Mouse (Mus musculus) heart, postnatal 0 days (tissue): Measurements from ENCODE around the gene Mast3. TPM values are rescaled to one million over a fixed set of nuclear protein-coding genes. Genes with fewer than 3 reads are reported as not detected.

Experiments
- ATAC-seq: fragments of 200-750 bp; cut with Nextera tagmentation; 2 replicates; pipeline ENCODE4 v1.8.0; 2017; ENCODE audit warnings: low read depth, moderate number of reproducible peaks, moderate library complexity; ENCODE audit not compliant: insufficient read depth
- DNase-seq: peaks from one replicate; pipeline ENCODE4 v3.0.0-alpha.2; 2016; ENCODE audit warnings: low spot score
- H3K27ac ChIP-seq: fragments of 300-500 bp; sonication (generic); 2 replicates; pipeline ENCODE4 v1.5.1; 2014; ENCODE audit warnings: low read depth, mild to moderate bottlenecking
- H3K27me3 ChIP-seq: fragments of 300-500 bp; sonication (generic); 2 replicates; pipeline ENCODE4 v1.6.1; 2014; ENCODE audit warnings: low read length, mixed read lengths; ENCODE audit not compliant: control insufficient read depth, insufficient read depth
- H3K36me3 ChIP-seq: fragments of 300-500 bp; sonication (generic); replicated peaks from 2 replicates; pipeline ENCODE4 v1.6.1; 2014; ENCODE audit warnings: low read length, mixed read lengths; ENCODE audit not compliant: control insufficient read depth, insufficient read depth
- H3K4me1 ChIP-seq: fragments of 300-500 bp; sonication (generic); 2 replicates; pipeline ENCODE4 v1.6.1; 2014; ENCODE audit warnings: antibody characterized with exemption; ENCODE audit not compliant: control insufficient read depth, insufficient read depth
- H3K4me2 ChIP-seq: fragments of 300-500 bp; sonication (generic); 2 replicates; pipeline ENCODE4 v1.6.1; 2014; ENCODE audit warnings: low read depth, mild to moderate bottlenecking, low read length, moderate library complexity
- H3K4me3 ChIP-seq: fragments of 300-500 bp; sonication (generic); 2 replicates; pipeline ENCODE4 v1.5.1; 2014; ENCODE audit warnings: low read depth, low read length
- H3K9ac ChIP-seq: fragments of 300-500 bp; sonication (generic); replicated peaks from 2 replicates; pipeline ENCODE4 v1.6.1; 2014; ENCODE audit warnings: low read depth, low read length, mixed read lengths
- H3K9me3 ChIP-seq: fragments of 300-500 bp; sonication (generic); replicated peaks from 2 replicates; pipeline ENCODE4 v1.6.1; 2016; ENCODE audit warnings: low read length; ENCODE audit not compliant: control insufficient read depth
- CTCF ChIP-seq: IDR thresholded peaks from 2 replicates; pipeline ENCODE4 v1.5.1; 2016; ENCODE audit warnings: antibody characterized with exemption, control low read depth, low read depth
- EP300 ChIP-seq: IDR thresholded peaks from 2 replicates; pipeline ENCODE4 v1.6.1; 2016; ENCODE audit warnings: antibody characterized with exemption, low read depth
- WGBS: fragments of 180-500 bp; shearing (Covaris S2); extraction: QIAGEN DNeasy Blood & Tissue Kit; methylation state at CpG from one replicate; pipeline ENCODE4 v1.1.7; 2014; 5-methylcytosine and 5-hydroxymethylcytosine counted together
- polyA plus RNA-seq: library from polyadenylated mRNA; unstranded; fragments of >200 nt; fragmentation: Nextera tagmentation; extraction: Ambion mirVana; gene quantifications from 2 replicates; pipeline ENCODE4 v1.2.1, GENCODE M21; 2015
- total RNA-seq: library from RNA; depleted of rRNA; stranded (reverse); fragments of >200 nt; gene quantifications from 2 replicates; pipeline ENCODE4 v1.2.3, GENCODE M21; 2014; ENCODE audit warnings: low replicate concordance

The Mast3 gene
- total and polyA plus RNA-seq, 2 experiments from 2014 or later: 2.3 to 5.6 TPM

- TF ChIP-seq EP300: peak; percentile 26; the same call in 1 of the 2 replicates
- TF ChIP-seq CTCF: no peak
- peak within 1 kb of the TSS; percentile 74 for H3K4me3 ChIP-seq
- peak; percentile 94 for ATAC-seq
These were observed 34.8 kb upstream of the Mast3 start, which contains the start of gene Arrdc2 for GRCm38 (mm10) chr8:70839408-70840351. Gene Arrdc2 (minus strand): TSS chr8:70839720.

GRCm38 (mm10) chr8:70838654-70839407, 34.0 kb upstream of the Mast3 start:
- Histone ChIP-seq H3K9me3 (no peaks in the 10 kb centered on the region), H3K9ac (peak overlapping the region; percentile 83), H3K4me2 (peak overlapping the region; percentile 80), H3K27me3 (no peaks in the 10 kb centered on the region), H3K27ac (peak overlapping the region; percentile 96), H3K4me3 (peak overlapping the region; percentile 74), H3K36me3 (peaks cover 16% of the 10 kb centered on the region; the same call in 1 of the 2 replicates), H3K4me1 (peaks cover 10% of the 10 kb centered on the region)
- ATAC-seq: peak; percentile 31
- DNase-seq: no peak
- 2% methylated on average over 63 of the region's 66 CpGs for WGBS
- TF ChIP-seq EP300 (no peak), CTCF (no peak)

More at GRCm38 (mm10) chr8:70839408-70840351, 34.8 kb upstream of the Mast3 start, which contains the start of gene Arrdc2:
- WGBS: 2% methylated on average over 55 of the region's 55 CpGs
- H3K4me1 ChIP-seq: peaks cover 5% of the 10 kb centered on the region
- peak within 1 kb of the TSS; percentile 80 for H3K4me2 ChIP-seq
- no peaks in the 10 kb centered on the region for H3K27me3 ChIP-seq
- H3K36me3 ChIP-seq: peaks cover 16% of the 10 kb centered on the region; the same call in 1 of the 2 replicates
- H3K9me3 ChIP-seq: no peaks in the 10 kb centered on the region
- H3K9ac ChIP-seq: peak within 1 kb of the TSS; percentile 83
- DNase-seq: peak; percentile 100
- H3K27ac ChIP-seq: peak within 1 kb of the TSS; percentile 96

- DNase-seq (no peak), ATAC-seq (no peak)
- peaks cover 22% of the 10 kb centered on the region for H3K4me1 ChIP-seq
- no peak overlapping the region for H3K9ac ChIP-seq
- H3K4me3 ChIP-seq: no peak overlapping the region
- WGBS: 86% methylated on average over 12 of the region's 12 CpGs
- no peaks in the 10 kb centered on the region for H3K9me3 ChIP-seq
- no peaks in the 10 kb centered on the region for H3K27me3 ChIP-seq
- H3K4me2 ChIP-seq: no peak overlapping the region
- H3K27ac ChIP-seq: no peak overlapping the region
- no peak for TF ChIP-seq EP300
- no peak for TF ChIP-seq CTCF
- H3K36me3 ChIP-seq: peaks cover 16% of the 10 kb centered on the region; the same call in 1 of the 2 replicates
These were observed 31.8 kb upstream of the Mast3 start for GRCm38 (mm10) chr8:70836666-70837065.

GRCm38 (mm10) chr8:70834071-70834470, 29.2 kb upstream of the Mast3 start:
- no peaks in the 10 kb centered on the region for H3K9me3 ChIP-seq
- TF ChIP-seq CTCF (no peak), EP300 (no peak)
- peaks cover 22% of the 10 kb centered on the region for H3K4me1 ChIP-seq
- no peak overlapping the region for H3K4me3 ChIP-seq
- DNase-seq (no peak), ATAC-seq (peak; percentile 16)
- peaks cover 16% of the 10 kb centered on the region; the same call in 1 of the 2 replicates for H3K36me3 ChIP-seq
- 98% methylated on average over 3 of the region's 3 CpGs for WGBS
- no peak overlapping the region for H3K4me2 ChIP-seq
- H3K9ac ChIP-seq: no peak overlapping the region
- H3K27ac ChIP-seq: peak overlapping the region; percentile 90
- no peaks in the 10 kb centered on the region for H3K27me3 ChIP-seq

GRCm38 (mm10) chr8:70833520-70833919, 28.7 kb upstream of the Mast3 start:
- Histone ChIP-seq H3K4me3 (no peak overlapping the region), H3K9me3 (no peaks in the 10 kb centered on the region), H3K36me3 (peaks cover 16% of the 10 kb centered on the region; the same call in 1 of the 2 replicates), H3K27me3 (no peaks in the 10 kb centered on the region), H3K9ac (peak overlapping the region; percentile 1; the same call in 1 of the 2 replicates), H3K4me1 (peaks cover 21% of the 10 kb centered on the region), H3K27ac (peak overlapping the region; percentile 90), H3K4me2 (no peak overlapping the region)
- TF ChIP-seq CTCF (no peak), EP300 (peak; percentile 99)
- WGBS: 13% methylated on average over 15 of the region's 15 CpGs
- DNase-seq (peak; percentile 90), ATAC-seq (peak; percentile 93)
